Mouse (Mus musculus) thymus, postnatal 14 days (tissue): ENCODE results near the gene Gp5.

Experiments used
- DNase-seq: peaks from one replicate; pipeline ENCODE4 v3.0.0; 2021

Gp5 gene

DNA sequence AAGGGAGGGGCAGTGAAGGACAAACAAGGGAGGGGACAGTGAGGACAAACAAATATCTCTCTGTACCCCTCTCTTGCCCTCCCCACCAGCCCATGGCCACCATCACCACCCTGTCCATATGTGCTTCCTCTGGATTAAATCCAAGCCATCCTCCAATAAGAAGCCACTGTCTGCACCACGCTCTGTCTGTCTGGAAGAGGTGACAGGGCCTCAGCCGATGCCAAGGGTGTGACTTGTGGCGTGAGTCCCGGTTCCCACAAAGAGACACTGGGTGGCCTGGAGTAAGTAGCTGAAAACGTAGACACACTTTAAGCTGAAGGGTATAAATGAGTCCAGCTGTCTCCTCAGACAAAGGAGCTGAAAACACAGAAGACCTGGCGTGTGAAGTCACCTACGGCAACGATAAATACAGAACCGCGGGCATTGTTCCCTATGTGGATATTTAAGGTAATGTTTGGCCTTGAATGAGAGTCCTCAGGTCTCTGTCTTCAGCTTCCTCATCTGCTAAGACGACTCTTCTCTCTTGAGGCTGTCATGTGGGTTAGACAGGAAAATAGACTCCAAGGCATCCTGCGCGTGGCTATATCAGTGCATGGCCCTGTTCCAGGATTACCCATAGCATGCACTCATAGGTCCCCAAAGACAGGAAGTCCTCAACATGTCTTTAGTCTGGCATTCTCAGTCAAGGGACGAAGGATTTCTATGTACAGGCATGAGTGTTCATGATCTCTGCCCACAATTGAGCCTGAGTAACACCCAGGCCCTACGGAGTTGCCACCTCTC is 34.8 kb downstream of the Gp5 start:
- DNase-seq: no peak

DNA sequence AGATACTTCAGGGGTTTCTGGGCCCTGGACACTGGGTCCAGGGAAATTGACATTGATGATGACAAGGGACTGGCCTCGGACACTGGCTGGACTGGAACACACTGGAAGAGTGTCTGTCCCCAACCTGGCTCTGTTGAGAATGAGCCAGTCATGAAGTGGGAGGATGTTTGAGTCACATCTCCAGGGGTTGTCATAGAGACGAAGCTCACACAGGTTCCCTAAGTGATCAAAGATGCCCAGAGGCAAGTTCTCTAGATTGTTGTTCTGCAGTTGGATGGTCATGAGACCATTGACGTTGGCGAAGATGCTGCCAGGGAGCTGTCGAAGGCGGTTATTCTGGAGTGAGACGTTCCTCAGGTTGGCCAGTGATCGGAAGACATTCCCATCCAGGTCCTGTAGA is 37.5 kb downstream of the Gp5 start:
- no peak for DNase-seq

DNA sequence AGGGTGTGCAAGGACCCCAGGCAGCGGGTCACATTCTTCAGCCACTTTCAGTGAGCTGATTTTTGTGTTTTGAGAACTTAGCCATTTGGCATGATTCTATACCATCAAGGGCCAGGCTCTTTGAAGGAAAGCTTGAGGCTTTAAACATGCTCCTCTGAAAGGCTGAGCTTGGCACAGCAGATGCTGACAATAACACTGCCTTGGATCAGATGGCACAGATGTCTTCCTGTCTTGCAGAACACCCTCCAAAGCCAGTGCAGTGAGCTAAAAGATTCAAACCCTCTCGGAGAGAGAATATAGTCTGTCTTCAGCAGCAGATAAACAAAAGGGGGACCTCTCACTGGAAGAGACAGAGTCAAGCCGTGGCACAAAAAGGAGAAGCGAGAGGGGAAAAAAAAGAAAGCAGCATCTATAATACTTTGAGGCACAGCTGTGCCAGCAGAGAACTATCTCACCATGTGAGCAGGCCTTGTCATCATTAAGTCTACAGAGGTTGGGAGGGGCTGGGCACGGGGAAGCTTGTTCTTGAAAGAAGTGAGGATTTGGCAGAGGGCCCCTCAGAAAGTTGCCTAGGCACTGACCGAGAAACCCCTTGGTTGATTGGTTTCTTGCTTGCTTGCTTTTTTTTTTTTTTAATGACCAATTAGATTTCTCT is 38.5 kb downstream of the Gp5 start:
- peak; percentile 50 for DNase-seq

DNA sequence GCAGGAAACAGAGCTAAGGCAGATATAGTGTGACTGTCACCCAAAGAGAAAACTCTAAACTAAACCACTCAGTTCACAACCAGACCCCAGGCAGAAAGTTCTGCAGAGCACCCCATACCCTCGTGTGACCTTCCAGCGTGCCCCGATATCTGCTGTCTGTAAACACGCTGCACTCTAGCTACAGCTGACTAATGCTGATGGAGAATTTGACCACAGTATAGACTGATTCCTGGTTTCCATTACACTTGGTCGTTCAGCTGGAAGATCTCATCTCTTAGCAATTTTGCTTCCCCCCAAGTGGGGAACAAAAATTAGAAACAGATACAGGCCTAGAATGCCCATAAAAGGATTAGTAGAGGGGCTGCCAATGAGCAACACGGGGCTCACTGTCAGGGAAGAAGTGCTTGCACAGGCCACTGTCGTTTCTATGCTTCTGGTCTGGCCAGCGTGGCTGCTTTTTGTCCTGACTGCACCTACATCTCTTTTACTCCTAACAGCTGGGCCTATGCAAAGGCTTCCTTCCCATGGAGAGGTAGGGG is 39.3 kb downstream of the Gp5 start:
- no peak for DNase-seq

DNA sequence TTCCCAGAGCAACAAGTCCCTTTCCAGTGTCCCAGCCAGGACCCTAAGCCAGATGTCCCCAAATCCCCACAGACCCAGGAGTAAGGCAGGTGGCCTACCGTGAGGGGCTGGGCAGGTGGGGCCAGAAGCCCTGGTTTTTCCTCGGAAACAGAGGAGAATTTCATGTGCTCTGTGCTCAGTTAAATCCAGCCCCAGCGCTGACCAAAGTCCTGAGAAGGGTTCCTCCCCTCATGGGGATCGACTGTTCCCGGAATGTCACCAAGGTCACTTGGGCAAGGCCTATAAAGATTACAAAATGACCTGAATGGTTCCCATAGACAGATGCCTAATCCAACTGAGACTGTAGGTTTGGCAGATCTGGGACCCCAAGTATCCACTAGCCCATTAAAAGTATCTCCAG is 43.2 kb downstream of the Gp5 start, which contains the start of gene Cpn2:
TSS of gene Cpn2 (minus strand) at position 141 of the 400 bp plus-strand sequence.
- DNase-seq: no peak

DNA sequence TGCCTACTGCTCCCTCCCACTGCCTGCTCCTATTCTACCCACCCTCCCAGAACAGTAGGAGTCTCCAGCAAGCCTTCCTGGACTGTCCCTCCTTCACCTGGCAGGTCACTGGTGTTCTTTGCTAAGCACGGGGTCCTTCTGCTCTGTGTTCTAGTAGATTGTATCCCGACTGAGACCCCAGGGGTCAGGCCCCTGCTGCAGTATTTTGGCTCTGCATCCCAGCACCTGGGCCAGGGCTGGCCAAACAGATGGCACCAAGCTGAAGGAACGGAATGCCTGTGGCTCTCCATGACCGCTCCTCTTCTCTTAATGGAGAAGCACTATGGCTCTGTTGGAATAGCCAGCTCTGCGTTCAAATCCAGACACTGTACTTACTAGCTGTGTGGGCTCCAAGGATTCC is 44.0 kb downstream of the Gp5 start:
- DNase-seq: no peak

DNA sequence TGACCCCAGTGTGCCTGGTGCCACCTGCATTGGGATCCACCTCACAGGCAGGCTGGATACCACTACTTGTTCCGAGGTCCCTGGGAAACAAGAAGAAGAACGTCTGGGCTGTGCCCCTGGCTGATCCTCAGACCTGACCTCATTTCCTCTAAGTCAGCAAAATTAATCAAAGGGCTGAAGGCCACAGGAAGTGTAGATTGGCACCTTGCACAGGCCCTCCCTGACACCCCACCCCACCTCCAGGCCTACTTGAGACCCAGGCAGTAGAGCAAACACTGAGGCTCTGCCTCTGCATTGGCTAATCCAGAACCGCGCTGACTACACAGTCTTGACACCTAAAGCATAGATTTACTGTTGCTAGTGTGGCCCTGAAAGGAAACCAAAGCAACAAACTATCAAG is 45.0 kb downstream of the Gp5 start:
- no peak for DNase-seq

DNA sequence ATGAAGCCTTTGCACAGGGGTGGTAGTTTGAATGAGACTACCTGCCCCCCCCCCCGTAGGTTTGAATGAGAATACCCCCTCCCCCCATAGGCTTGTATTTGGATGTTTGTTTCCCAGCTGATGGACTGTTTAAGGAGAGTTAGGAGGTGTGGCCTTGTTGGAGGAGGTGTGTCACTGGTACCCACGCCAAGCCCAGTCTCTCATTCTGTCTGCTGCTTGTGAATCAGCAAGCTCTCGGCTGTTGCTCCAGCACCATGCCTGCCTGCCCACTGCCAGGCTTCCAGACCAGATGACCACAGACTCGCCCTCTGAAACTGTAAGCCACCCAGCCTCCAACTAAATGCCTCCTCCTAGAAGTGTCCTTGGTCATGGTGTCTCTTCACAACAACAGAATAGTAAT is 47.4 kb downstream of the Gp5 start:
- DNase-seq: no peak

DNA sequence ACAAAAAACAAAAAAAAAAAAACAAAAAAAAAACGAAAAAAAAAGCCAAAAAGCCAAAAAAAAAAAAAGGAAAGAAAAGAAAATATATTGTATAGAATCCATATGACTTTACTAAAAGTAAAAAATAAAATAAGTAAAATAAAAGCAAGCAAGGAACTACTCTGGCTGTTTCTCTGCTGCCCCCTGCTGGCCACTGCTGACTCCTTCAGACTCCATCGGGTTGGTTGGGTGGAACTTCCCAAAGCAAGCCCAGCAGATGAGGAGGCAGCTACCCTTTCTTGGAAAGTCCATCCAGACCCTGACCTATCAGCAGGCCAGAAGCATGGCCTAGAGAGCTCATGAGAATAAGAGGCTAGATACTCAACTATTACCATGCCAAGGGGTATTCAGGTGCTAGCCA is 47.9 kb downstream of the Gp5 start:
- peak; percentile 78 for DNase-seq

DNA sequence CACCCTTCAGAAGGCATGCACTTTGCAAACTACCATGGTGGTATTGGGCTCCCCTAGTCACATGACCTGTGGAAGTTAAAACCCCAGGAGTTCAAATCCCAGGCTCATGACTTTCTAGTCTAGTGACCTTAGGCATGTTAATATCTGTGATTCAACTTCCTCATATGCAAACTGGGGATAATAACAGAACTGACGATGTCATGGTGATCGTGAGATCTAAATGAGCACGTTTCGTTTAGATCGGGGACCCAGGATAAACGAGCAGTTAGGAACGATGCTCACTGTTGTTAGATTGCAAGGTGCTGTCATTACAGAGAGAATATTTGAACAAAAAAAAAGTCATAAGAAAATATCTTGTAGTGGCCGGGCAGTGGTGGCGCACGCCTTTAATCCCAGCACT is 48.4 kb downstream of the Gp5 start:
- DNase-seq: no peak

DNA sequence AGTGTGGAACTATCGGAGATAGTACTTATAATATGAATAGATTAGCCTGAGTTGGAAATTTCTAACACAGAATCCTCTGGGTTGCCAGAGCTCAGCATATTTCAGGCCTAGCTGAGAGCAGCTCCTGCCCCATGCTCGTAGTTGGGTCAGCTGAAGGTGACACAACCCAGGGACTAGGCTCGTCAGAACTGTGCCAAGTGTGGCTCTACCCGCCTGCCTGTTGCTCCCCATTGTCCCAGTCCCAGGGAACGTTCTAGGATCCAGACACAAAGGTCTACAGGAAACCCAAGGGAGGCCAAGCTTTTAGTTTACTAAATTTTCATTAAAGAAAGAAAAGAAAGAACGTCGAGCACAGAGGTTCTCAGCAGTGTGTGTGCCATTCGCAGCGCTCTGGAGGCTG is 49.2 kb downstream of the Gp5 start:
- DNase-seq: no peak

DNA sequence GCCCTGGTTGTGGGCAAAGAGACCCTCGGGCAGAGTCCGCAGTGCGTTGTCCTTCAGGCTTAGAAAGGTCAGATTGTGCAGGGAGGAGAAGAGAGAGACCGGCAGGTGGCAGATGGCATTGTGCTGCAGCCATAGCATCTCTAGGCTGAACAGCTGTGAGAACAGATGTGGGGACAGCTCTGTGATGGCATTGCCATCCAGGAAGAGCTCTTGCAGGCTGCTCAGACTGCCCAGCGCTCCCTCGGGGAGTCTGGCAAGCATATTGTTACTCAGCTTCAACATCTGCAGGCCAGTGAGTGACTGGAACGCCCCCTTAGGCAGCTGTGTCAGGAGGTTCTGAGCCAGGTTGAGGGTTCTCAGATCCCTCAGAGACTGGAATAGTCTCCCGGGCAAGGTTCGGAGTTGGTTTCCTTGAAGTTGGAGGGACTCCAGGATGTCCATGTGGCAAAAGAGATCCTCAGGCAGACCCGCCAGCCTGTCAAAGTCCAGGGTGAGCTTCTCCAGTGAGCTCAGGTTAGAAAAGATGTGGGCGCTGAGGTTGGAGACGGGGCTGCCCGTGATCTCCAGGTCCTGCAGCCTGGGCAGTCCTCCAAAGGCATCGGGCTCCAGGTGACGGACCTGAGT is 50.5 kb downstream of the Gp5 start:
- no peak for DNase-seq

DNA sequence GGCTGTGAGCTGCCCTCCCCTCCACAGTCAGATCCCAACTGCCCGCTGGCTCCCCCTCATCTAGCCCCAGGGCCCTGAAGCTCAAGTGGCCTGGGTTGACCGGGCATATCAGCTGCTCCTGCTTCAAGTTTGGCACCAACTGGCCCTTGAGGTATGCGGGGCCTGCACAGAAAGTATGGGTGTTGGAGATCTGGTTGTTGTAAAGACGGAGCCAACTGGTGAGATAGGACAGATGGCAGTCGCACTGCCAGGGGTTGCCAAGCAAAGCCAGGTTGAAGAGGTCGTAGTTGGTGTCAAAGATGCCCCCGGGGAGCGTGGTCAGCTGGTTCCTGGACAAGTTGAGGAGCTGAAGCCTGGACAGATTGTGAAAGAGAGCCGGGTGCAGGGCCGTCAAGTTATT is 51.1 kb downstream of the Gp5 start:
- no peak for DNase-seq

DNA sequence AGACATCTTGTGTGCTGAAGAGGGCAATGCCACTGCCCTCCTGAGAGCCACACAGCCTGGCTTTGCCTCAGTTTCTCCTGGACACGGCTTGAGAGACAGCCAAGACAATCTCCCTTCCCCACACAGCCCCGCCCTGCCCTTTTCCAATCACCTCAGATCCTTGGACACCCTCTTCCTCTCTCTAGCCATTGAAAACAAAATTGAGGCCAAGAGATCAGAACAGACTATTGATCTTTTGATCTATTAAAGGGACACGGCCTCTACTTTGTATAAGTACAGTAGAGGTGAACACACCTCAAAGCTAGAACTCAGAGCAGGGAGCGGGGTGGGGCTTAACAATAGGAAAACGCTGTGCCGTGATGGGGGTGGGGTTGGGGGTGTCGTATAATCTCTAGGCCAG is 52.1 kb downstream of the Gp5 start:
- no peak for DNase-seq

DNA sequence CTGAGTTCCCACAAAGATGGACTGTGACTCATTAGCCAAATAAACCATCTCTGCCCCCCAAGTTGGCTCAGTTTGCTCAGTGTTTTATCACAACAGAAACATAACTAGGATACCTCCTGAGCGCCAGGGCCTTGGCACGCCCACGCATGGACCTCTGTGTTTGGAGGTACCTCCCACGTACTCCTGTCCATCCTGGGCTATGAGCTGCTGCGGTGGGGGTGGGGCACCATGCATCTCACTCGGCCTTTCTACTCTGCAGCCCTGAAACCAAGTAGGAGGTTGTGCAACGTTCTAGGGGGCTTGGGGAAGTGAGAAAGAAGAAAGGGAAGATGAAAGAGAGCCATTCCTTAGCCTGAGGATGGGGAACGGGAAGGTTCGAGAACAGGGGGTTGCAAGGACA is 52.9 kb downstream of the Gp5 start:
- DNase-seq: no peak
